Mouse (Mus musculus): ENCODE data around the gene Rack1. TPM values are rescaled to one million over a fixed set of nuclear protein-coding genes. Genes with fewer than 3 reads are reported as not detected.
"Not testable (repeated sequence)": the region's sequence is repeated elsewhere in the genome, so short reads cannot be mapped to it uniquely, and the experiment has no call there.

Rack1 gene
- polyA plus RNA-seq, 1 experiment from 2014 or later, result 351 TPM

DNA sequence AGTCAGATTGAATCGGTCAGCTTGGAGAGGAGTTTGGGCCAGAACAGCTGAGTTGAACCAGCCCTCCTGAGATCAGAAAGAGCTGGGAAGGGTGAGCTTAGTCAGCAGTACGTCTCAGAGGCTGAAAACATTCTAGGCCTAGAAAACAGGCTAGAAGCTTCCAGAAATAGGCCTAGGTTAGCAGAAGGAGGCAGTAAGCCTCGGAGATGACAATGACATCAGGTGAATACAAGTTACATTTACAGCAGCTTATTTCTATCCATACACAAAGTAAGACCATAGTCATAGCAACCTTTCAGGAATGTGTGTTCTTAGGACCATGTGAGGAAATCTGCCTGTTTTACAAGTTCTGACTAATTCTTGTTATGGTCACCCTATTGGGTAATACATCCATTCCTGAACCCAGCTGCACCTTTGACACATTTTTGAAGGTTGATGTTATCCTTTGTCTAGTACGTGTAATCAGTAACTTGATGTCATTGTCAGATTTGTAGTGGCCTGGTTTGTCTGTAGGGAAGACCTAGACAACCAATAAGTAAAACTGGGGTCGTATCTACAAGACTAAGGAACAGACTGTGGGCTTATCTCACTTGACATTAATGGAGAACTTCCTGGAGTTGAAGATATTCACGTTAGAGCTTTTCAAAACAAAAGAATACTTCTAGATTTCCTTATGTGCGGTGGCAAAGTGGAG lies 19.6 kb downstream of the Rack1 start:
- no peak for ATAC-seq
- 83% methylated on average over 7 of the region's 7 CpGs for WGBS
- Histone ChIP-seq H3K36me3 (ENCODE audit: control insufficient read depth, insufficient read depth, low read length) (no peaks in the 10 kb centered on the region), H3K4me1 (ENCODE audit: control insufficient read depth, insufficient read depth, low read length) (peaks cover 24% of the 10 kb centered on the region), H3K27ac (ENCODE audit: low read length) (no peak overlapping the region), H3K27me3 (ENCODE audit: control insufficient read depth, insufficient read depth, low read depth, low read length) (peaks cover 7% of the 10 kb centered on the region), H3K4me3 (ENCODE audit: low read depth, low read length) (no peak overlapping the region), H3K4me2 (ENCODE audit: low read length) (no peak overlapping the region), H3K9ac (ENCODE audit: low read depth, low read length) (no peak overlapping the region), H3K9me3 (replicated peaks; ENCODE audit: control insufficient read depth, low read length, poor library complexity, severe bottlenecking) (no peaks in the 10 kb centered on the region)

DNA sequence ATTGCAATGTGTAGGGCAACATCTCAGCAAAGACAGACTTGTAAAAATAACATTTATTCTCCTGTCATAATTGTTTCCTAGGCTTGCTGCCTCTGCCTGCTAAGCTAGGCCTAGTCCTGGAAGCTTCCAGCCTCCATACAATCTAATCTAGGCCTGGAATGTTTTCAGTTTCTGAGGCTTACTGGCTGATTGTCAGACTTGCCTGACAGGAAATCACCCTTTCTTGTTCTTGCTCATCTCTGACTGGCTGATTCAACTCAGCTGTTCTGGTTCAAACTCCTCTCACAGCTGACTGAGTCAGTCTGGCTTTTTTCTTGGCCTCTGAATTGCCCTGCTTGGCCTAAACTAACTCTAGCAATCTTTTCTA lies 20.2 kb downstream of the Rack1 start:
- no peak for ATAC-seq
- no peaks in the 10 kb centered on the region for H3K36me3 ChIP-seq (ENCODE audit: control insufficient read depth, insufficient read depth, low read length)
- no peak overlapping the region for H3K9ac ChIP-seq (ENCODE audit: low read depth, low read length)
- H3K27ac ChIP-seq (ENCODE audit: low read length), result no peak overlapping the region
- no peak overlapping the region for H3K4me3 ChIP-seq (ENCODE audit: low read depth, low read length)
- H3K4me2 ChIP-seq (ENCODE audit: low read length), result no peak overlapping the region
- H3K27me3 ChIP-seq (ENCODE audit: control insufficient read depth, insufficient read depth, low read depth, low read length), result peaks cover 7% of the 10 kb centered on the region
- H3K4me1 ChIP-seq (ENCODE audit: control insufficient read depth, insufficient read depth, low read length), result peaks cover 18% of the 10 kb centered on the region
- no peaks in the 10 kb centered on the region for H3K9me3 ChIP-seq (replicated peaks; ENCODE audit: control insufficient read depth, low read length, poor library complexity, severe bottlenecking)

DNA sequence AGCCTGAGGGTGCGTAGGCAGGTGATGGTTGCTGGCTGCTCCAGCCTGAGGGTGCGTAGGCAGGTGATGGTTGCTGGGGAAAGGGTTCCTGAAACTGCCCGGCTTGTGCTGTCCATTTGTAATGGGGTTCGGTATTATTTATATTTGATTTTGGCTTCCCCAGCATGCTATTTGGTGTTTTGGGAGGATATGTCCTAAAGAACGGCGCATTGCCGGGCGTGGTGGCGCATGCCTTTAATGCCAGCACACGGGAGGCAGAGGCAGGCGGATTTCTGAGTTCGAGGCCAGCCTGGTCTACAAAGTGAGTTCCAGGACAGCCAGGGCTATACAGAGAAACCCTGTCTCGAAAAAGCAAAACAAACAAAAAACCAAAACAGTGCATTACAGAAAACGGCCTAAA lies 21.2 kb downstream of the Rack1 start:
- WGBS, result 85% methylated on average over 14 of the region's 14 CpGs
- not testable (repeated sequence) for H3K27ac ChIP-seq (ENCODE audit: low read length); H3K36me3 ChIP-seq (ENCODE audit: control insufficient read depth, insufficient read depth, low read length); H3K27me3 ChIP-seq (ENCODE audit: control insufficient read depth, insufficient read depth, low read depth, low read length); H3K9ac ChIP-seq (ENCODE audit: low read depth, low read length); H3K4me2 ChIP-seq (ENCODE audit: low read length); H3K4me1 ChIP-seq (ENCODE audit: control insufficient read depth, insufficient read depth, low read length); H3K9me3 ChIP-seq (replicated peaks; ENCODE audit: control insufficient read depth, low read length, poor library complexity, severe bottlenecking); H3K4me3 ChIP-seq (ENCODE audit: low read depth, low read length); ATAC-seq

DNA sequence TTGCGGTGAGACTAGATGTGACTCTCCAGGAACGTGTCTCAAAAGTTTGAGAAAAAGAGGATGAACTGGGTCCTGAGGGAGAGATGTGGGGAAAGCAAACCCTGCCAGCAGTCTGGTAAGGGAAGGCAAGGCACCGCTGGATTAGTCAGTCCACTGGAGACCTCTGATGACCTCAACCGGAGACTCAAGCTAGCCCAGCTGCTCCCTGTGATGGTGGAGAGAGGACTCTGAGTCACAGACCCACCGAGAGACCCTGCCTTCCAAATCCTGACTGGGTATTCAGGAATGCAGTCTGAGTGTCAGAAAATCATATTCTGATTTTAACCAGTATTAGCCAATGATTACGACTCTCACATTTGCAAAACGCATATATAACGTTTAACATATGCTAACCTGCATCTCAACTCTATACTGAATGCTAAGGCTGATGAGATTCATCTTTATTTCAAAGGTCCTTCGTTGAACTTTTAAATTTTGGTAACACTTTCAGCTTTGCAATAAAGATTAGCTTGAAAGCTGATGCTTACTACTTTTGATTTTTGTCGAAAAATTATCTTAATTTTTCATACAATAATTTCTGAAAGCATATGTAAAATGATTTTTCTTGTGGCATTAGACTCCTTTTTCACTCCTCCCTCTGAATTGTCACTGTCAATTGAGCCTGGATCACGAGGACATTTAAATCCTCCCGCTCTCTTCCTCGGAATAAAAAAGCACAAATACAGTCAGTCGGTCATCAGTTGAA lies 22.8 kb downstream of the Rack1 start:
- H3K4me1 ChIP-seq (ENCODE audit: control insufficient read depth, insufficient read depth, low read length), result peaks cover 14% of the 10 kb centered on the region

DNA sequence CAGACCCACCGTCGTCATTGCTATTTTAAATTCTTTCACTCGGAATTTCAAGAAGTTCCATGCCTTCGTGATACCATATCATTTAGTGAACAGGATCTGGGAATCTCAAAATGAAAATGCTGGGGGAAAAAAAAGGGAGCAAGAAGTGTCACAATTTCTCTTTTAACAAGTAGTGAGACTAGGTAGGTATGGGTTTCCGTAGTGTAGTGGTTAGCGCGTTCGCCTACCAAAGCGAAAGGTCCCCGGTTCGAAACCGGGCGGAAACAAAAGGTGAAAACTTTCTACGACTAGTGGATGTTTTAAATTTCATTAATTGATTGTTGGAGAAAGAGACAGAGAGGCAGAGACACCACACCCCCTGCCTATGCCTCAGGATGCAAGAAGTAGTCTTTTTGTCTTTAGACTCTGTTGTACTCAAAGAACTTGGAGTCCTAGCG lies 23.4 kb downstream of the Rack1 start:
- 1% methylated on average over 15 of the region's 15 CpGs for WGBS
- ATAC-seq, result peak; percentile 36
- H3K27me3 ChIP-seq (ENCODE audit: control insufficient read depth, insufficient read depth, low read depth, low read length), result peaks cover 7% of the 10 kb centered on the region
- no peaks in the 10 kb centered on the region for H3K9me3 ChIP-seq (replicated peaks; ENCODE audit: control insufficient read depth, low read length, poor library complexity, severe bottlenecking)
- no peak overlapping the region for H3K27ac ChIP-seq (ENCODE audit: low read length)
- H3K4me3 ChIP-seq (ENCODE audit: low read depth, low read length), result peak overlapping the region; percentile 29
- H3K4me2 ChIP-seq (ENCODE audit: low read length), result peak overlapping the region; percentile 53
- H3K36me3 ChIP-seq (ENCODE audit: control insufficient read depth, insufficient read depth, low read length), result no peaks in the 10 kb centered on the region
- no peak overlapping the region for H3K9ac ChIP-seq (ENCODE audit: low read depth, low read length)
- peaks cover 12% of the 10 kb centered on the region for H3K4me1 ChIP-seq (ENCODE audit: control insufficient read depth, insufficient read depth, low read length)

More for the DNA sequence above, 22.8 kb downstream of the Rack1 start:
- Histone ChIP-seq H3K36me3 (ENCODE audit: control insufficient read depth, insufficient read depth, low read length) (no peaks in the 10 kb centered on the region), H3K27me3 (ENCODE audit: control insufficient read depth, insufficient read depth, low read depth, low read length) (peaks cover 7% of the 10 kb centered on the region), H3K9ac (ENCODE audit: low read depth, low read length) (no peak overlapping the region), H3K4me2 (ENCODE audit: low read length) (peak overlapping the region; percentile 53), H3K27ac (ENCODE audit: low read length) (no peak overlapping the region), H3K9me3 (replicated peaks; ENCODE audit: control insufficient read depth, low read length, poor library complexity, severe bottlenecking) (no peaks in the 10 kb centered on the region), H3K4me3 (ENCODE audit: low read depth, low read length) (peak overlapping the region; percentile 29)
- WGBS, result 31% methylated on average over 14 of the region's 14 CpGs
- no peak for ATAC-seq

DNA sequence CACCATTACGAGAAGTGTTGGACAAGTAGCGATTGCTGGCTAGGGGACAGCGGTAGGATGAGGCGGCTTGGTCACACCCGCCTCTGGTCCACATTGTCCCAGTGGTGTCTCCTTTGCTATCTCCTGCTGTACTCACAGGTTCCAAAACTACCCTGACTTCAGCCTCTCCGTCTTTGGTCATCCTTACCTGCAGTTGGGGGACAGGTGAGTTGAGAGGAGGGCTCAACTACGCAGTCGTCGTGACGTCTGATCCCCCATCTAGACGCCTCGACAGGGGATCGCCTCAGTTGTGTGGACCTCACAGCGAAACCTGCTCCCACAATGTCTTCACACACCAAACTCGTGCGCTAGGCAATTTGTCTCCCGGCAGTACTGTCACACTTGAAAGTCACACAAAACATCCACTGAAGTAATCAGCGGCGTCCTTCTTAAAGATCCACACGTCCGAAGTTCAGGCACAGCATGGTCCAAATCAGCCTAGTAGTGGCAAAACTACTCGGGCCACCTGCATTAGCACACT lies 24.2 kb downstream of the Rack1 start:
- Histone ChIP-seq H3K9ac (ENCODE audit: low read depth, low read length) (no peak overlapping the region), H3K27me3 (ENCODE audit: control insufficient read depth, insufficient read depth, low read depth, low read length) (peaks cover 7% of the 10 kb centered on the region)
- WGBS, result 5% methylated on average over 22 of the region's 22 CpGs

DNA sequence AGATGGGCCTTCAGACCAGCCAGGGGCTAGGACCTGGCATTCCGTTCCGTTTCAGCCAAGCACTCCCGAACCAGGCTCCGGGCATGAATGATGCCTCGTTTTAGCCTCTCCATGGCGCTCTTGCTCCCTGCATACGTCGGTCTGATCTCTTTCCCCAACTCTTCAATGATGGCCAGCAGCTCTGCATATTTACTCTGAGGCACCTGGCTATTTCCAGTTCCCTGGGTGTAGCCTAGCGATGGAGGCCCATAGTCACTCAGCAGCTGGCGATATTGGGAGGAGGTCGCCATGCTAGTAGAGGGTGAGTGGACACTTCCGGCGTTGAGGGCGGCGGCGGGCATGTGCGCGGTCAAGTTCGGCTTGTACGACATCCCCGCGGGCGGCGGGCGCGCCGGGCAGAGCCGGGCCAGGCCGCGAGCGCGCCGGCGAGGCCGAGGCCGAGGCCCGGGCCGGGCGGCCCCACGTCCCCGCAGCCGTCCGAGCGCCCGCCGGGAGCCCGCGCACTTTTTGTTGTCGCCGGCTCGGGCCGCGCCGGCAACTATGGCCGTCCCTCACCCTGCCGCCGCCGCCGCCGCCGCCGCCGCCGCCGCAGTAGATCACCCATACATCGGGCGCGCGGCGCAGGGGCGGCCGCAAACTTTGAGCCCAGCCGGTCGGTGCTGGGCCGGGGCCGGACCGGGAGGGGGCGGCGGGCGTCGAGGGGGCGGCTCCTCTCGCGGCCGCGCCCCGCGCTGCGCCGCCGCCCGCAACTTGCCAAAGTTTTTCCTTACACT lies 26.0 kb downstream of the Rack1 start, which contains the start of the genes Trim7 and Gm12184:
TSS of gene Trim7 (plus strand) at position 162 of the 773 bp plus-strand sequence.
TSS of gene Gm12184 (minus strand) at position 677 of the 773 bp plus-strand sequence.
- Histone ChIP-seq H3K4me1 (ENCODE audit: control insufficient read depth, insufficient read depth, low read length) (peaks cover 12% of the 10 kb centered on the region), H3K4me2 (ENCODE audit: low read length) (peak within 1 kb of the TSS; percentile 63), H3K9ac (ENCODE audit: low read depth, low read length) (0 out of 2 replicates have a peak within 1 kb of the TSS, but pooled peaks have one; percentile 34), H3K4me3 (ENCODE audit: low read depth, low read length) (peak within 1 kb of the TSS; percentile 45)
- H3K36me3 ChIP-seq (ENCODE audit: control insufficient read depth, insufficient read depth, low read length); H3K27me3 ChIP-seq (ENCODE audit: control insufficient read depth, insufficient read depth, low read depth, low read length); H3K9me3 ChIP-seq (replicated peaks; ENCODE audit: control insufficient read depth, low read length, poor library complexity, severe bottlenecking); H3K27ac ChIP-seq (ENCODE audit: low read length): not testable (repeated sequence)
- ATAC-seq, result peak; percentile 70
- under 1% methylated on average over 29 of the region's 92 CpGs for WGBS

More for the DNA sequence above, 24.2 kb downstream of the Rack1 start:
- Histone ChIP-seq H3K36me3 (ENCODE audit: control insufficient read depth, insufficient read depth, low read length) (no peaks in the 10 kb centered on the region), H3K9me3 (replicated peaks; ENCODE audit: control insufficient read depth, low read length, poor library complexity, severe bottlenecking) (no peaks in the 10 kb centered on the region), H3K4me3 (ENCODE audit: low read depth, low read length) (peak overlapping the region; percentile 29), H3K4me2 (ENCODE audit: low read length) (peak overlapping the region; percentile 53), H3K4me1 (ENCODE audit: control insufficient read depth, insufficient read depth, low read length) (peaks cover 12% of the 10 kb centered on the region), H3K27ac (ENCODE audit: low read length) (no peak overlapping the region)
- no peak for ATAC-seq

DNA sequence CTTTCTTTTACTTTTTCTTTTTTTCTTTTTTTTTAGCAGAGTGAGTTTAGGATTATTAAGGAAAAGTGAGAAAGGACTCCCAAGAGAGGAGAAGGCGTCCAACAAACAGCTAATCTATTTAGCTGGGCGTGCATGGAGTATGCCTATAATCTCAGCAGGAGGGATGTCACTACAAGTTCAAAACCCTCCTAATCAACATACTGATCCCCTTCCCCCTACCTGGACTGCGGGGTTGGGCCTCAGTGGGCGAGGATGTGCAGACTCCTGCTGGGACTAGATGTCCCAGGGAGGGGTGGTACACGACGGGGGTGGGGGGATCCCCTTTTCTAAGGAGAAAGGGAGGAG lies 26.6 kb downstream of the Rack1 start:
- H3K4me3 ChIP-seq (ENCODE audit: low read depth, low read length), result peak overlapping the region; percentile 45
- peaks cover 7% of the 10 kb centered on the region for H3K27me3 ChIP-seq (ENCODE audit: control insufficient read depth, insufficient read depth, low read depth, low read length)
- peaks cover 12% of the 10 kb centered on the region for H3K4me1 ChIP-seq (ENCODE audit: control insufficient read depth, insufficient read depth, low read length)
- H3K4me2 ChIP-seq (ENCODE audit: low read length), result peak overlapping the region; percentile 63
- H3K9ac ChIP-seq (ENCODE audit: low read depth, low read length), result 0 out of 2 replicates have a peak overlapping the region, but pooled peaks have one; percentile 34
- ATAC-seq, result no peak
- H3K36me3 ChIP-seq (ENCODE audit: control insufficient read depth, insufficient read depth, low read length), result no peaks in the 10 kb centered on the region
- 0% methylated on average over 6 of the region's 6 CpGs for WGBS
- H3K9me3 ChIP-seq (replicated peaks; ENCODE audit: control insufficient read depth, low read length, poor library complexity, severe bottlenecking), result no peaks in the 10 kb centered on the region
- no peak overlapping the region for H3K27ac ChIP-seq (ENCODE audit: low read length)

Data from midbrain, embryonic 16.5 days (tissue).